Mouse (Mus musculus): Measurements from ENCODE around the gene Nlrp2. TPM values are rescaled to one million over a fixed set of nuclear protein-coding genes. Genes with fewer than 3 reads are reported as not detected.

The Nlrp2 gene
- total and polyA plus RNA-seq, 3 experiments: not detected

DNA sequence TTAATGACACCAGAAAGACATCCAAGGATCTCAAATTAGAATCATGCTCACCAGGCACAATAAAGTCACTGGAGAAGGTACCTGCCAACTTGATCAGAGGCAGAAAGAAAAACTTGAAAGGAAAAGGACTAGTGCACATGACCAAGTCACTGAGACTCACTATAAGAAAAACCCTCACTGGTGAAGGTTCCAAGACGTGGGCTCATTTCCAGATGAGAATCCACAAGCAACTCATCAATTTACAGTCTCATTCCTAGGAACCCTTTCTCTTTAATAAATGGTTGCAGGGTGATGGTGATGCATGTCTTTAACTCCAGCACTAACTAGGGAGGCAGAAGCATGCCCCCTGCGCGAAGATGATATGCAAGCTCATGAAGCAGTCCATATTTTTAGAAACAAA, 87.8 kb downstream of the Nlrp2 start:
- H3K36me3 ChIP-seq (ENCODE audit: control insufficient read depth in 1 of 2, insufficient read depth in 2 of 2, low read length in 2 of 2): no peaks in the 10 kb centered on the region
- TF ChIP-seq MAZ (IDR thresholded peaks at IDR 0.05; ENCODE audit: low read depth, low read length) (no peak), GATA1 (IDR thresholded peaks at IDR 0.05; ENCODE audit: low read depth, low read length) (no peak), HCFC1 (IDR thresholded peaks at IDR 0.05; ENCODE audit: low read depth, low read length) (no peak), MAFK (IDR thresholded peaks at IDR 0.05; ENCODE audit: borderline replicate concordance, low read depth, low read length) (no peak)
- H3K27ac ChIP-seq (ENCODE audit: control insufficient read depth, low read depth, low read length): no peak overlapping the region
- no peak overlapping the region for H3K4me3 ChIP-seq (ENCODE audit: control insufficient read depth in 1 of 2, insufficient read depth in 1 of 2, low read depth in 2 of 2, low read length in 2 of 2)
- no peaks in the 10 kb centered on the region for H3K4me1 ChIP-seq (ENCODE audit: control insufficient read depth in 1 of 2, insufficient read depth in 2 of 2, low read length in 2 of 2)
- no peak overlapping the region for H3K9ac ChIP-seq (ENCODE audit: control insufficient read depth, low read depth, low read length, poor library complexity, severe bottlenecking)
- DNase-seq (ENCODE audit: low read depth, low spot score): no peak
- H3K79me2 ChIP-seq (ENCODE audit: control insufficient read depth, insufficient read depth, low read length, poor library complexity): no peaks in the 10 kb centered on the region
- H3K27me3 ChIP-seq (ENCODE audit: control insufficient read depth in 1 of 2, insufficient read depth in 2 of 2, low read length in 2 of 2): no peaks in the 10 kb centered on the region
- no peaks in the 10 kb centered on the region for H3K9me3 ChIP-seq (replicated peaks; ENCODE audit: insufficient read depth, low read length)

Other genes with a start within 250 kb of the Nlrp2 start
- gene Rfpl4, start 234.1 kb downstream of the Nlrp2 start, total RNA-seq (2012; rRNA removed): not detected in 2 replicates
- gene Rfpl4, start 234.1 kb downstream of the Nlrp2 start, polyA plus RNA-seq (2012; ENCODE audit: insufficient read depth in 1 of 2, insufficient read length in 2 of 2, low read depth in 1 of 2, low replicate concordance in 2 of 2, missing spikeins in 1 of 2): not detected
- not detected in 2 replicates for gene Rasl2-9, start 225.1 kb downstream of the Nlrp2 start, total RNA-seq (2012; rRNA removed)
- 100 to 1,000 TPM in 1 of 2 experiments, under 1 TPM in 1; 0.65 to 196 TPM for gene Rasl2-9, start 225.1 kb downstream of the Nlrp2 start, polyA plus RNA-seq (2012; ENCODE audit: insufficient read depth in 1 of 2, insufficient read length in 2 of 2, low read depth in 1 of 2, low replicate concordance in 2 of 2, missing spikeins in 1 of 2)
- gene Vmn1r55, start 201.4 kb downstream of the Nlrp2 start, total RNA-seq (2012; rRNA removed): not detected in 2 replicates
- gene Vmn1r55, start 201.4 kb downstream of the Nlrp2 start, polyA plus RNA-seq (2012; ENCODE audit: insufficient read depth in 1 of 2, insufficient read length in 2 of 2, low read depth in 1 of 2, low replicate concordance in 2 of 2, missing spikeins in 1 of 2): not detected
- gene Vmn1r56, start 154.3 kb downstream of the Nlrp2 start, total RNA-seq (2012; rRNA removed): not detected in 2 replicates
- gene Vmn1r56, start 154.3 kb downstream of the Nlrp2 start, polyA plus RNA-seq (2012; ENCODE audit: insufficient read depth in 1 of 2, insufficient read length in 2 of 2, low read depth in 1 of 2, low replicate concordance in 2 of 2, missing spikeins in 1 of 2): not detected
- not detected in 2 replicates for gene Vmn1r57, start 132.5 kb downstream of the Nlrp2 start, total RNA-seq (2012; rRNA removed)
- gene Vmn1r57, start 132.5 kb downstream of the Nlrp2 start, polyA plus RNA-seq (2012; ENCODE audit: insufficient read depth in 1 of 2, insufficient read length in 2 of 2, low read depth in 1 of 2, low replicate concordance in 2 of 2, missing spikeins in 1 of 2): not detected
- gene Gm5065, start 498 bp downstream of the Nlrp2 start, total RNA-seq (2012; rRNA removed): not detected in 2 replicates
- not detected for gene Gm5065, start 498 bp downstream of the Nlrp2 start, polyA plus RNA-seq (2012; ENCODE audit: insufficient read depth in 1 of 2, insufficient read length in 2 of 2, low read depth in 1 of 2, low replicate concordance in 2 of 2, missing spikeins in 1 of 2)
- not detected in 2 replicates for gene Vmn1r58, start 62.4 kb upstream of the Nlrp2 start, total RNA-seq (2012; rRNA removed)
- not detected for gene Vmn1r58, start 62.4 kb upstream of the Nlrp2 start, polyA plus RNA-seq (2012; ENCODE audit: insufficient read depth in 1 of 2, insufficient read length in 2 of 2, low read depth in 1 of 2, low replicate concordance in 2 of 2, missing spikeins in 1 of 2)
- not detected in 2 replicates for gene Vmn1r59, start 105.7 kb upstream of the Nlrp2 start, total RNA-seq (2012; rRNA removed)
- not detected for gene Vmn1r59, start 105.7 kb upstream of the Nlrp2 start, polyA plus RNA-seq (2012; ENCODE audit: insufficient read depth in 1 of 2, insufficient read length in 2 of 2, low read depth in 1 of 2, low replicate concordance in 2 of 2, missing spikeins in 1 of 2)
- not detected in 2 replicates for gene Vmn2r28, start 142.9 kb upstream of the Nlrp2 start, total RNA-seq (2012; rRNA removed)
- gene Vmn2r28, start 142.9 kb upstream of the Nlrp2 start, polyA plus RNA-seq (2012; ENCODE audit: insufficient read depth in 1 of 2, insufficient read length in 2 of 2, low read depth in 1 of 2, low replicate concordance in 2 of 2, missing spikeins in 1 of 2): not detected
- gene Vmn1r60, start 196.3 kb upstream of the Nlrp2 start, total RNA-seq (2012; rRNA removed): not detected in 2 replicates
- gene Vmn1r60, start 196.3 kb upstream of the Nlrp2 start, polyA plus RNA-seq (2012; ENCODE audit: insufficient read depth in 1 of 2, insufficient read length in 2 of 2, low read depth in 1 of 2, low replicate concordance in 2 of 2, missing spikeins in 1 of 2): not detected

Data from MEL (cell line).